Mouse (Mus musculus): ENCODE measurements around the gene Pet117. TPM values are rescaled to one million over a fixed set of nuclear protein-coding genes. Genes with fewer than 3 reads are reported as not detected.

The Pet117 gene
- total RNA-seq (2023; ENCODE audit: inconsistent age): 1.2 to 6.3 TPM (median 4.0 TPM) in 4 replicates

GRCm38 (mm10) chr2:144368400-144369019 lies at the start of gene Pet117, which contains the start of gene Kat14:
Pet117 (plus strand) TSS chr2:144368996.
Kat14 (plus strand) TSS chr2:144368983.

GRCm38 (mm10) chr2:144331401-144332302 lies 37.1 kb upstream of the Pet117 start, which contains the start of gene Ovol2:
Ovol2 (minus strand) TSS chr2:144332146.

Other genes starting within 250 kb of the Pet117 start
- 8.4 to 10.9 TPM (median 9.2 TPM) in 4 replicates for gene Mgme1, start 98.3 kb upstream of the Pet117 start, total RNA-seq (2023; ENCODE audit: inconsistent age)
- 1,269 to 1,383 TPM (median 1,353 TPM) in 4 replicates for gene Snx5, start 98.1 kb upstream of the Pet117 start, total RNA-seq (2023; ENCODE audit: inconsistent age)
- not detected in 4 replicates for gene Ovol2, start 36.9 kb upstream of the Pet117 start, total RNA-seq (2023; ENCODE audit: inconsistent age)
- gene Kat14, start within 50 bp of the Pet117 start, total RNA-seq (2023; ENCODE audit: inconsistent age): 33.0 to 46.9 TPM (median 37.0 TPM) in 4 replicates
- 0.12 to 0.87 TPM (median 0.87 TPM) in 3 of 4 replicates, not detected in the other for gene Dzank1, start 158.4 kb downstream of the Pet117 start, total RNA-seq (2023; ENCODE audit: inconsistent age)
- 35.6 to 45.1 TPM (median 41.7 TPM) in 4 replicates for gene Polr3f, start 158.7 kb downstream of the Pet117 start, total RNA-seq (2023; ENCODE audit: inconsistent age)
- gene Rbbp9, start 181.9 kb downstream of the Pet117 start, total RNA-seq (2023; ENCODE audit: inconsistent age): 3.3 to 5.2 TPM (median 4.2 TPM) in 4 replicates
- gene Sec23b, start 187.2 kb downstream of the Pet117 start, total RNA-seq (2023; ENCODE audit: inconsistent age): 55.9 to 67.0 TPM (median 62.8 TPM) in 4 replicates
- 14.6 to 19.9 TPM (median 16.2 TPM) in 4 replicates for gene Smim26, start 225.1 kb downstream of the Pet117 start, total RNA-seq (2023; ENCODE audit: inconsistent age)
- gene Dtd1, start 230.9 kb downstream of the Pet117 start, total RNA-seq (2023; ENCODE audit: inconsistent age): 16.3 to 20.1 TPM (median 19.8 TPM) in 4 replicates

Data from B cell, adult (primary cell).